Mouse (Mus musculus) ovary, postnatal 14 days (tissue): ENCODE results near the gene Parp6.

Experiments used
- DNase-seq: peaks from one replicate; pipeline ENCODE4 v3.0.0; 2022; ENCODE audit warnings: low spot score

Gene Parp6

DNA sequence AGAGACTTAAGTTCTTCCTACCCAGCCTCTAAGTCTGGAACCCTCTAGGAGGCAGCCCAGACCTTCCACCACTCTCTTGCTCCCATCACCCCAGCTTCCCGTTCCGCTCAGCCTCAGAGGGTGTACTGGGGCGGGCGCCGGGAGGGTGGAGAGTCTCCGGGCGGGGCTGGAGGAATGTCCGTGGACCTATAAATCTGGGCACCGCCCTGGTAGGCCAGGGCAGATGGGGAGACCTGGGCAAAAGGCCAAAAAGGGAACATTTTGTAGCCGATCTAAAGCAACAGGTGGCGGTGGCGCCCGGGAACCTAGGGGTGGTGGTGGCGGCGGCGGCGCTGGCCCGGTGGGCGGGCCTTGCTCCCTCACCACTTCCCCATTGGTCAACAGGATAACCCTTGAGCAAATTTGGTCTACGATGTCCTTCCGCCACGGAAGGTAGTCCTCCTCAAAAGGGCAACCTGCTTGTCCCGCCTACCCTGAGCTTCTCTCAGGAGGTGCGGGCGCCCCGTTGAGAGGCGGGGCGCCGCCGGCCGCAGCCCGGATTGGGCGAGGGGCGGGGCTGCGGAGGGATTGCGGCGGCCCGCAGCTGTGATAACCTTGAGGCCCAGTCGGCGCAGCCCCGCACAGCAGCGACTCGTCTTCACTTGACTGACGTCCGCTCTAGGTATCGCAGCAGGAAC, 39.0 kb downstream of the Parp6 start, which contains the start of gene Pkm:
TSS of gene Pkm (plus strand) at position 411 of the 677 bp plus-strand sequence.
- peak; percentile 87 for DNase-seq

DNA sequence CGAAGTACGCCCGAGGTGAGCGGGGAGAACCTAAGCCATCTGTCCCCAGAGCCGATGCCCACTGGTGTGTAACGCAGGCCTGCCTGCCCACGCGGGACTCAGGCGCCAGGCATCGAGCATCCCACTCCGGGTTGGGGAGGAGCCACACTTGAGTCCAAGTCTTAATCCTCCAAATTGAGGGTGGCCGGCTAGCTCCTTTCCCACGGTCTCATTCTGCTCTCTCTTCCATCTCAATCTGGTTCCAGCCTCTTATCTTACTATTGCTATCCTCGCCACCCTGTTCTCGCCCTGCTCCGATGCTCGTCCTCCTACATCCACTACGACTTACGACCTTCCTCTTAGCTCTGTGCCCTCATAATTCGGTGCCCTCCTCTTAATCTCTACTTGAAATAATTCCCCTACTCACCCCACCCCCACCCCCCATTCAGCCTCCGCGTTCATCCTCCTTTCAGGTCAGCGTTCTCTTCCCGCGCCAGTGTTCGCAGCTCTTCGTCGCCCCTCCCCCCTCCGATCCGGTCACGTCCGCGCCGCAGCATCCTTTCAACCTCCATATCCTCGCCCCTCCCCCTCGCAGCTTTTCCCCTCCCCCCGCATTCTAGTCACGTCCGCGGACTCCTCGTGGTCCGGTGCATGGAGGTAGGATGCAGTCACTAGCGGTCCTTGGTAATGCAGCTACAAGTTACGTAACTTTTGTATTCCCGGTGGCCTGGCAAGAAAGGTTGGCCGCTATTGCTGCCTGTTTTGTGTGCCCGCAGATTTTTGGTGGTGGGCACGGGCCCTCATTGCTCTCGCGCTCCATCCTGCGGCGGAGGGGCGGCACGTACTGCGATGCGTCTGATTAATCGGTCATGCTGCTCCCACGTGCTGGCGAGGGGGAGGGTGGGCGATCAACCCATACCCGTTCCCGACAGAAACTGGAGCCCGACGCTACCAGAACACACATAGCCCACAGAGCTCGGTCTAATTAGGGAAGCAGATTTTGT, 39.8 kb downstream of the Parp6 start:
- peak; percentile 47 for DNase-seq

DNA sequence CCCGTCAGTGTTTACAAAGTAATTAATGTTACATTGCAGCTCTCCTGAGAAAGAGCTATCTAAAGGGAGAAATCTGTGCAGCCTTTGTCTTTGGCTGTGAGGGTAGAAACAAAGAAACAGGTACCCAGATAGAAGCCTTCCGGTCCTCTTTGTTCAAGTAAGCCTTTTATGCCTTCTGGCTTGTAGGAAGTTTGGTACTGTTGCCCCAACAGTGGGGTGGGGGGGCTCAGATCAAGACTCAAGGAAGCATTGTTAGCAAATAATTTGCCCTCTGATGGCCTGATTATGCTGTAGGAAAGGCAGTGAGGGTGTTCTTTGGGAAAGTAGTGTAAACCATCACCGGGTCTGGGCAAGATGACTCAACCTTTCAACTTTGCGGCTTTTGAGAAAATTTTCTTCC, 41.1 kb downstream of the Parp6 start:
- DNase-seq: no peak

DNA sequence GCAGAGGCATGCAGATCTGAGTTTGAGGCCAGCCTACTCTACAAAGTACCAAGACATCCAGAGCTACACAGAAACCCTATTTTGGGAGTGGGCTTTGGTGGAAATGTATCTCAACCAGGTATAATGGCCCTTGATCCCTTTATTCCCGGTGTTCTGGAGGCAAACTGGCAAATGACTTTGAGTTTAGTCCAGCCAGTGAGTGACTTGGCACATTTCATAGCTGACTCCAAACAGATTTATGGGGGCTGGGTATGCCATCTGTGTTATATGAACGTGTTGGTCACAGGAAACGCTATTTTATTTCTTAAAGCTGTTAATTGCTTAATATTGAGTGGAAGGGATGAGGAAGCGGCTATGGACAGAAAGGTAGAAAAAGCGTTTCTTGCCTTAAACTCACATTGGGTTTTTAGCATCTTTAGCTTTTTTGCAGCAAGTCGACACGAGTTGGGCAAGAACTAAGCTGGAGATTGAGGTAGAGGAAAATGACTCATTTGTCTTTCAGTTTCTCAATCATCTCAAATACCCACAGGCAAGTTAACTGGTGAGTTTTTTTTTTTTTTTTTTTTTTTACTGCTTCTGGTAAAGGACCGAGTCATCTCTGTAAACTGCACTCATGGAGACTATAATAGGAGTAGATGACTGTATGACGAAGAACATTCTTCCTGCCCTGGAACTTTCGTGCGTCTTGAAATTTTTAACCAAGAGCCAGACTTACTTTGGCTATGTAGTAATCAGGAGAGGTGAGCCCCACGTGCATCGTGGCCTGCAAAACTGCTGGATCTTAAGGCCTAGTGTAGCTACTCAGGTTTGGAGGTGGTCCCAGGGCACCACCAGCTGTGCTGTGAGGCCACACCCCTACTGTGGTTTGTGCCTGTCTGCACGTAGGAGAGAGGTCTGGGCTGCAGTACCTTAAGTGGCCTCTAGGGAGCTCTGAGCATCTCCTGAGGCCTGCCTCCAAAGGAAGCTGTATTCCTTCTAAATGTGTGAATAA, 42.2 kb downstream of the Parp6 start:
- DNase-seq: peak; percentile 74

DNA sequence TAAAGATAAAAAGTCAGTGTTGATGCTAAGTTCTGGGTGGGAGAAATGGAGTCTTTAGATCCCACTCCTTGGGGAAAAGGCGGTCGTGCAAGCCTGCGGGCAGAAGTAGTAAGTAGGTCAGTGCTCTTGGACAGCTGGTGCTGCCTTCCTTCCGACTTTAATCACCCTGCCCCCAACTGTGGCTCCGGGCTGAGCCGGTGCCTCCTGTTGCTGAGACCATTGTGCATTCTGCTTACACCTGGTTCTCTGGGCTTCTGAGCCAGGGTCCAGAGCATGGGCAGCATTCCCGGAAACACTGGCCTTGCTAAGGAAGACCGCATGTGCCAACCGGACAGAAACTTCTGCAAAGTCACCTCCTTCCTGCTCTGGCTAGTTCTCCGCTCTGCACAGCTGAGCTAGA, 43.3 kb downstream of the Parp6 start:
- no peak for DNase-seq

DNA sequence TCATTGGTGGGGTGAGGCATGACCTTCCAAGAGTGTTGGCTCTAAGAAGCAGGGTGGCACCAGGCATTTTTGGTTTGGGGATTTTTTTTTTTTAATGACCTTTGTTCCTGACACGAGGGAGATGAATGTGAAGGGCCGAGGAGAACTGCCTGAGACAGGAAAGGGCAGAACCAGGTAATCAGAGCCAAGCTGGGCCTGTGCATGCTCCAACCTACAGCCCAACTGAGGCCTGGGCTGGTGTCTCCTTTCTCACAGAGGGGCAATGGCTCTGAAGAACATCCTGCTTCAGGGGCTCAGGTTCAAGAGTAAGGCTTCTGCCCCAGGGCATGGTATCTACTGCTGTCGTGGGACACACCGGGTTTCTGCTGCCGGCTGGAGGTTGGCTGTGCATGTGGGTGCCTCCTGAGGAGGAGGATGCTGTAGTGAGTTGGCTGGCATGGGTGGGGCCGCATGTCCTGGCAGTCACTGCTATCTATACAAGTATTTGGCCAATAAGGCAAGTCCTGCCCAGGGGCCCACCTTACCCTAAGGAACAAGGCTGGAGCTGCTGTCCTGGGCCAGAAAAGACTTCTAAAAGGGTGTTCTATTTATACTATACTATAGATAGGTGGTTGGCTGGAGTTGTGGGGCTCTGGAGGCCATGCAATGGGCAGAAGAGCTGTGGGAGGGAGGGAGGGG, 44.4 kb downstream of the Parp6 start:
- no peak for DNase-seq

DNA sequence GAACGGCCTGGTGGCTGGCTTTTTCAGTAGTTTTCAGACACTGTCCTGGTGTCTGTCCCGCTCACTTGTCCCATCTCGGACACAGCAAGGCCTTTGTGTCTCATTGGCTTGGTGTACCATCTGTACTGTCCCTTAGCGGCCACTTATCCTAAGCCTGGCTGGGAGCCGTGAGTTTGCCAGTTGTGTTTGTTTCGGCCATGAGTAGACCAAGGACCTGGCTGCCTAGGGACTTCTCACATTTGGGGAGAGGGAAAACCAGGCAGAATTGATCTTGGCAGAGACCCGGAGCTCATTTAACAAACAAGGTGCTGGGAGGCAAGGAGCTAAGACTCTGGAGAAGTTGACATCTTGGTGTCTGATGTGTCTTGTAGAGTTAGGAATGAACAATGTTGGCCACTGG, 46.1 kb downstream of the Parp6 start:
- DNase-seq: no peak

DNA sequence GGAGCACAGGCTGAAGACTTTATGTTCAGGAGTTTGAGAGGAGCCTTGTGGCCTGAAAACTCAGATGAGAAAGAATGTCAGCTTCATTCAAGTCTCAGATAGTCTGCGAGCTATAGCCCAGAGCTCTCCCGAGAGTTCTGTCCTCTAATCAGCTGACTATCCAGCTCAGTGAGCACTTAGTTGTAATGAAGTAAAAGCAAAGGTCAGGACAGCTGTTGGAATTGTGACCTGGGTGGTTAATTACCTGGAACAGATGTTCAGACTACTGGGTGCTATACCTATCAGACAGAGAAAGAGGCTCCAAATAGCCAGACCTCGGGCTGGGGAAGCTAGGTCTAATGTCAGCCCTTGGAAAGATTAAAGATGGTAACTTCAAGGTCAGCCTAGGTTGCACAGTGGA, 46.9 kb downstream of the Parp6 start:
- no peak for DNase-seq

DNA sequence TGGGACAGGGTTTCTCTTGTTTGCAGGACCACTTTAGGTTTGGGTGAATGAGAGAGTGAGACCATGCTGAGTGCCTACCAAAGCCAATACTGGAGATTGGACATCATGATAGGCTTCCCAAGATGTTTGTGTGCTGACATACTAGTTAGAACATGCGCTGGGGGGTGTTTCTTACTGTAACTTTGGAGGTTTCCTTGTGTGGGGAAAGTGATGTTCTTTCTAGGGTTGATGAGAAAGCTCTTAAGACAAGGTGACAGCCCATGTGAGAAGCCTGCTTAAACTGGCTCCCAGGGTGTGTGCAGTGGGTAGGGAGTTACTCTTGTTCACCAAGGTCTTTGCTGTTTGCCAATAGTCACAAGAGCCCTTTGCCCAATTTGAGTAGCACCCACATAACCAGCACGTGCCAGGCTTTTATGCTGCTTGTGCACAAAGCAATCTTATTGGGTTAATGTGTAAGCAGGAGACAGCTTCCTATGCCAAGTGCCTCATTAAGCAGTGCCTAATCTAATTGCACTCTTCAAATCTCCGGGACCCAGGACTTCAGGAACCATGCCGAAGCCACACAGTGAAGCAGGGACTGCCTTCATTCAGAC, 47.7 kb downstream of the Parp6 start:
- no peak for DNase-seq

DNA sequence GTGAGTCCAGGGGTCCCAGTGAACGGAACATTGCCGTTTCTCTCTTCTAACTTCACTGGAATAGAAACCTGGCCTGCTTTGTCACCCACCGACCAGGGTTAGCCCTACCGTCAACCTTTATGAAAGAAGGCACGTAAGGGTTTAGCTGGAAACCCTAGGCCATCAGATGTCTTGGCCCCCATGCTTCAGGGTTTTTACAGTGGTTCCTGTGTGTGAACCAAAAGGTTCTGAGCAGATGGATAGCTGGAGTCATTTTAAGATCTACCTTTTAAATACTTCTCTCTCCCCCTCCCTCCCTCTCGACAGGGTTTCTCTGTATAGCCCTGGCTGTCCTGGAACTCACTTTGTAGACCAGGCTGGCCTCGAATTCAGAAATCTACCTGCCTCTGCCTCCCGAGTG, 48.9 kb downstream of the Parp6 start:
- DNase-seq: no peak

DNA sequence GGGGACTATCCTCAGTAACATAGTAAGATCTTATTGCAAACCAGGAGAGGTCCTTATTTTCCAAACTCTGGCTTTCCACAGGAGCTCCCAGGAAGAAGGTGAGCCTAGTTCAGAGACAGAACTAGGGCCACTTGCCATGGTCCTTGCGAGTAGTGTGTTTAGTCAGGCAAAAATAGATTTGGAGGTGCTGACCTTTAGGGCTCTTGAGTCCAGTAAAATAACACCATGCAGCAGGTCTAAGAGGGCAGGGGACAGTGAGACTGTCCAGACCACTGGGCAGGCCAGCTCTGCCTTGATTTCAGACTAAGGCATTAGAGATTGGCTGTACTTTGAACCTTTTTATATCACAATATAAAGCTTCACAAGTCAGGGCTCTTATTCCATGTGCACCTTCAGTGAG, 49.7 kb downstream of the Parp6 start:
- DNase-seq: no peak

DNA sequence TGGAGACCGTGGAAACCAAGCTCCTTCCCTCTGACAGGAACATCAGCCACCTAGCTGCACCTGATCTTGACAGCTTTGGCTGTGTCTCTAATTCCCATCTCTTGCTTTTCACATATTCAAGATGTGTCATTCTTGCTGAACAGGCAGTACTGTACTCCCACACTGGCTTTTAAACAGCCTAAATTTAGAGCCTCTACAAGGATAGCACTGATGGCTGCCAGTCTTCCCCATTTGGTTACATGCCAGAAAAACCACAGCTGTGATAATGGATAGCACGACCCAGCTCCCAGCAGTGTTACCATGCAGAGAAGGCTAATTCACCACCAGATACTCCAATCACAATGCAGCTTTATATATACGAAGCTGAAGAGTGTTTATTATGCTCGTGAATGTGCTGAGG, 50.2 kb downstream of the Parp6 start:
- DNase-seq: no peak

DNA sequence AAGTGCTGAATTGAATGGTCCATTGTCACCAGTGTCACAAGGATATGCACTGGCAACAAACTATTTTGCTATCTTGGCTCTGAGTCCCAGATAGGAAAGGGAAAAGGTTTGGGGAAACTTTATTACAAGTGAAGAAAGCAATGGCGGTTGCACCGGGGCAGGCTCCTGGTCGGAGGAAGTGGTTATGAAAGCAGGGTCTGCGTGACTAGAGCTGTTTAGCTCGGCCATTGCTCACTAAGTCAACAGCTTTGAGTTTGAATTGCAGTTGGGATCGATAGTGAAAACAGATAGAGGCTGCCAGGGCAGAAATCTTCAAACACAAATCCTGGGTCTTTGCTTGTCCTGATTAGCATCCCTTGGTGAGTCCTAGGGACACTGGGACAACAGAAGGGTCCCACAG, 50.8 kb downstream of the Parp6 start:
- no peak for DNase-seq

DNA sequence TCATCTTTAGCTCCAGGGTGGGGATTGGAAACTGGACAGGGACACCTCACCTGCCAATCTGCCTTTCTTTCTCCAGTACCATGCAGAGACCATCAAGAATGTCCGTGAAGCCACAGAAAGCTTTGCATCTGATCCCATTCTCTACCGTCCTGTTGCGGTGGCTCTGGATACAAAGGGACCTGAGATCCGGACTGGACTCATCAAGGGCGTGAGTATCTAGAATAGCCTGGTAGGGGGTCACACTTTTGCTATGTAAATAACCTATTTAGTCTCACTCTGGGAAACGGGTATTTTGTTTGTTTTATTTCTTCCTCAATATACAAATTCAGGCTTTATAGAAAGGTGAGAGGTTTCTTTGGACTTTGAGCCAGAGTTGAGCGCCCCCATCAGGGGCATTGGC, 51.4 kb downstream of the Parp6 start:
- DNase-seq: no peak

DNA sequence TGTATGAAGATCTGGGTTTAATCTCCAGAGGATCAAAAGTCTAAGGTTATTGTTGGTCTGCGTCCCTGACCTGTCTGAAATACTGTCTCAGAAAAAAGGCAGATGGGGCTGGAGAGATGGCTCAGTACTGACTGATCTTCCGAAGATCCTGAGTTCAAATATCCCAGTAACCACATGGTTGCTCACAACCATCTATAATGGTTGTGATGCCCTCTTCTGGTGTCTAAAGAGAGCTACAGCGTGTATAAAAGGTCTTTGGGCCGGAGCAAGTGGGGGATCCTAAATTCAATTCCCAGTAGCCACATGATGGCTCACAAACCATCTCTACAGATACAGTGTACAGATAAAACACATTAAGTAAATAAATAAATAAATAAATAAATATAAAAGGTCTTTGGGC, 52.1 kb downstream of the Parp6 start:
- DNase-seq: no peak

DNA sequence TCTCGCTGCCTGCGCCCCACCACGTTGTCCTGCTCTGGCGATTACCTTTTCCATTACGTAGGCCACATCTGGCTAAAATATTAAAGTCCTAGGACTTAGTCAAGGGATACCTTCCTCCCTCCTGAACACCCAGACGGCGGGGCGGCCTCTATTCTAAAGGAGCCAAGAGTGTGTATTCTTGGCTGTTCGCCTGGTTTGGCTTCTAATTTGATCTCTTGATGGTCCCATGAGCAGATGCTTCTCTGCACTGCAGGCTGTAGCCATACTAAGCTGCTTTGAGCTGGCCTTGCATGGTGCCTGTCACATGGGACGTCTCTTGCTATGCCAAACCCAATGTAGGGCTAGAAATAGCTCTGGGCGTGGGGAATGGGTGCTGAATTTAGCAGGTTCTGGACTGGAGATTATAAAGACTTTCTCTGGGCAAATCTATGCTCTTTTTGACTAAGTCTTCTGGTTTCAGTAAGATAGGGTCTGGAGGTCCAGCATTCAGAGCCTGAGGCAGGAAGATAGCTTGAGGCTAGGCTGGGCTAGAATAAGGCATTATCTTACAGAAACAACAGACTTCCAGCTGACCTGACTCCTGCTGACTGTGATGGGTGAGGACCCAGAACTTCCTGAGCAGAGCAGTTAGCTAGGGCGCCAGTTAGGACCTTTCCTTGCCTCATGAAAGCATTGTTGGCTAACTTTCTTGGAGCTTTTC, 55.3 kb downstream of the Parp6 start:
- no peak for DNase-seq

DNA sequence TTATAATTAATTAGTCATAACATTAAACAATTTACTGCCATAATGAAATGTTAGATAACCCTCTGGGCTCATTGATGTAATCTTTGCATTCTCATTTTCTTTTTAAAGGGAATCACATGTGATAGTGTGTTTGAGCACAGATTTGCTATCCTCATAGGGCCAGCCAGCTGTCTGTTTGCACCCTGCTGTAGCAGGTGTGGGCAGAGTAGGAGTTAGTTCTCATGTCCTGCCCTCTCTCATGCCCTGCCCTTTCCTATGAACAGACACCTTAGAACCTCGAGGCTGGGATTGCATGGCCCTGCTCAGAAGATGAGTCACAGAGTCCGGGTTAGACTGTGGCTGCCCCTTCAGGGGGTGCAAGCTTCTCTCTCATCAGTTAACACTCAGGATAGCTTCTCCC, 56.3 kb downstream of the Parp6 start:
- no peak for DNase-seq

DNA sequence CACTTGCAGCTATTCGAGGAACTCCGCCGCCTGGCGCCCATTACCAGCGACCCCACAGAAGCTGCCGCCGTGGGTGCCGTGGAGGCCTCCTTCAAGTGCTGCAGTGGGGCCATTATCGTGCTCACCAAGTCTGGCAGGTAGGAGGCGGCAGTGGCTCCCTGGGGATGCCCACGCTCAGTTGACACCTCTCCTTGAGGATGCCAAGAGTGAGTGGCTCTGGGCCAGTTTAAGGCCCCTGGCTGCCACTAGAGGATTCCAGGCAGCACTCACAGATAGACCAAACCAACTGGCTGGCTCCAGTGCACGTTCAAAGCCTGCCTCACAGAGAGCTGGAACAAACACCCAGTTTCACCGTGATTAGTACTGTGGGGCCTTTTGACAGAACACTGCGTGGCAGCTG, 58.5 kb downstream of the Parp6 start:
- no peak for DNase-seq

DNA sequence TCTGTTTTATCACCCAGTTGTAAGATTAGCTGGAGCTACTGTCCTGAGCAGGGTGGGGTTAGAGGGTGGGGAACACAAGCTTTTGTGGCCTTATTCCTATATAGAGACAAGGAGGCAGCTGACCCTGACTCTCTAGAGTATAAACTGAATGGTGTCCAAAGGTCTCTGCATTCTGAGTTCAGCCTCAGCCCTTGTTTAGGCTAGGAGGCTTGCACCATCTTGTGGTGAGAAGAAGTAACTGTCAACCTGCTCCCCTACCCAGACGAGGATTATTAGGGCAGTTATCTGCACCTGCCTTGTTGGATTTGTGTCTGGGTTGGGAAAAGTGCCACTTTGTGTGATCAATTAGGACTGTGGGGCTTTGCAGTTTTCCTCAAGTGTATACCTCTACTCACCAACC, 61.2 kb downstream of the Parp6 start:
- no peak for DNase-seq
